Mouse (Mus musculus): Measurements from ENCODE around the gene Xcl1. TPM values are rescaled to one million over a fixed set of nuclear protein-coding genes. Genes with fewer than 3 reads are reported as not detected.

Gene Xcl1
- polyA plus RNA-seq, 1 experiment from 2014 or later = not detected

GRCm38 (mm10) chr1:164960610-164961009, 25.3 kb upstream of the Xcl1 start:
- no peak overlapping the region for H3K9ac ChIP-seq (ENCODE audit: low read depth, low read length)
- no peak overlapping the region for H3K4me2 ChIP-seq (replicated peaks; ENCODE audit: low read depth, low read length)
- no peaks in the 10 kb centered on the region for H3K9me3 ChIP-seq (ENCODE audit: control insufficient read depth, low read length)
- no peak overlapping the region for H3K4me3 ChIP-seq (ENCODE audit: low read depth, low read length)
- no peak for ATAC-seq (ENCODE audit: low FRiP score)
- H3K27me3 ChIP-seq (ENCODE audit: control insufficient read depth, insufficient read depth, low read length) = no peaks in the 10 kb centered on the region
- 45% methylated on average over 2 of the region's 2 CpGs for WGBS
- H3K4me1 ChIP-seq (replicated peaks; ENCODE audit: control insufficient read depth, insufficient read depth, low read length) = no peaks in the 10 kb centered on the region
- DNase-seq (ENCODE audit: low spot score) = no peak
- H3K36me3 ChIP-seq (ENCODE audit: control insufficient read depth, insufficient read depth, low read length) = no peaks in the 10 kb centered on the region
- no peak overlapping the region for H3K27ac ChIP-seq (ENCODE audit: low read depth, low read length)

DNA sequence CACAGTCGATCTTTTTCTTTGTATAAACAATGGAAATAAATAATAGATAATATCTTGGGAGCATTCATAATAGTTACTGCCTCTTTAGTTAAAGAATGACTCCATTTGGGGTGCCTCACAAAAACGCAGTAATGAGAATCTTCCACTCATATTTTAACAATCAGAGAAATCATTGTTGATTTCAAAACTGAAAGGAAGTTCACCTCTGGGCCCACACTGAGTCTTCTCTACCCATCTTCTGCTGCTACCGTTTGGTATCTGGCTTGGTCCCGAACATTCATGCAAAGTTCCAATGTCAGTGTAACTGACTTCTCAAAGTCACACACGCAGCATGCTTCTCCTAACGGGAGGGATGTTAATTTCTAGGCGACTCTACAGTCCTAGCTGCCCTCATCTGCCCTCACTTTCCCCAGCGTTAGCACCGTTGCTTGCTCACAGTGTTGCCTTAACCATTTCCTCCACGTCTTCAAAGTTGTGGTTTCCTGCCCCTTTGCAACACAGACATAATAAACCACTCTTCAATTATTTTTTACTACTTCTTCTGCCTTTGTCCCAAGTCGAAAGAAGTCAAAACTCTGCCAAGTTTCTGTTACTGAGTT, 24.6 kb upstream of the Xcl1 start:
- no peak overlapping the region for H3K4me2 ChIP-seq (replicated peaks; ENCODE audit: low read depth, low read length)
- H3K4me1 ChIP-seq (replicated peaks; ENCODE audit: control insufficient read depth, insufficient read depth, low read length) = no peaks in the 10 kb centered on the region
- ATAC-seq (ENCODE audit: low FRiP score) (no peak), DNase-seq (ENCODE audit: low spot score) (no peak)
- no peak overlapping the region for H3K9ac ChIP-seq (ENCODE audit: low read depth, low read length)
- WGBS = 44% methylated on average over 11 of the region's 11 CpGs
- H3K4me3 ChIP-seq (ENCODE audit: low read depth, low read length) = no peak overlapping the region
- H3K36me3 ChIP-seq (ENCODE audit: control insufficient read depth, insufficient read depth, low read length) = no peaks in the 10 kb centered on the region
- no peaks in the 10 kb centered on the region for H3K27me3 ChIP-seq (ENCODE audit: control insufficient read depth, insufficient read depth, low read length)
- H3K27ac ChIP-seq (ENCODE audit: low read depth, low read length) = no peak overlapping the region
- H3K9me3 ChIP-seq (ENCODE audit: control insufficient read depth, low read length) = no peaks in the 10 kb centered on the region

- Histone ChIP-seq H3K36me3 (ENCODE audit: control insufficient read depth, insufficient read depth, low read length) (no peaks in the 10 kb centered on the region), H3K4me3 (ENCODE audit: low read depth, low read length) (no peak overlapping the region), H3K9ac (ENCODE audit: low read depth, low read length) (no peak overlapping the region), H3K9me3 (ENCODE audit: control insufficient read depth, low read length) (no peaks in the 10 kb centered on the region), H3K27me3 (ENCODE audit: control insufficient read depth, insufficient read depth, low read length) (no peaks in the 10 kb centered on the region), H3K4me2 (replicated peaks; ENCODE audit: low read depth, low read length) (no peak overlapping the region), H3K27ac (ENCODE audit: low read depth, low read length) (no peak overlapping the region), H3K4me1 (replicated peaks; ENCODE audit: control insufficient read depth, insufficient read depth, low read length) (no peaks in the 10 kb centered on the region)
- ATAC-seq (ENCODE audit: low FRiP score) = no peak
- 80% methylated on average over 3 of the region's 3 CpGs for WGBS
- DNase-seq (ENCODE audit: low spot score) = no peak
Observed at GRCm38 (mm10) chr1:164959160-164959559, 23.8 kb upstream of the Xcl1 start.

GRCm38 (mm10) chr1:164957974-164958373, 22.6 kb upstream of the Xcl1 start:
- Histone ChIP-seq H3K27me3 (ENCODE audit: control insufficient read depth, insufficient read depth, low read length) (no peaks in the 10 kb centered on the region), H3K9me3 (ENCODE audit: control insufficient read depth, low read length) (no peaks in the 10 kb centered on the region), H3K4me1 (replicated peaks; ENCODE audit: control insufficient read depth, insufficient read depth, low read length) (no peaks in the 10 kb centered on the region), H3K9ac (ENCODE audit: low read depth, low read length) (no peak overlapping the region), H3K36me3 (ENCODE audit: control insufficient read depth, insufficient read depth, low read length) (no peaks in the 10 kb centered on the region), H3K27ac (ENCODE audit: low read depth, low read length) (no peak overlapping the region), H3K4me3 (ENCODE audit: low read depth, low read length) (no peak overlapping the region), H3K4me2 (replicated peaks; ENCODE audit: low read depth, low read length) (no peak overlapping the region)
- DNase-seq (ENCODE audit: low spot score) (no peak), ATAC-seq (ENCODE audit: low FRiP score) (no peak)
- WGBS = 95% methylated on average over 3 of the region's 3 CpGs

- Histone ChIP-seq H3K4me3 (ENCODE audit: low read depth, low read length) (no peak overlapping the region), H3K36me3 (ENCODE audit: control insufficient read depth, insufficient read depth, low read length) (no peaks in the 10 kb centered on the region), H3K27me3 (ENCODE audit: control insufficient read depth, insufficient read depth, low read length) (no peaks in the 10 kb centered on the region), H3K9me3 (ENCODE audit: control insufficient read depth, low read length) (no peaks in the 10 kb centered on the region), H3K4me1 (replicated peaks; ENCODE audit: control insufficient read depth, insufficient read depth, low read length) (no peaks in the 10 kb centered on the region), H3K4me2 (replicated peaks; ENCODE audit: low read depth, low read length) (no peak overlapping the region), H3K27ac (ENCODE audit: low read depth, low read length) (no peak overlapping the region), H3K9ac (ENCODE audit: low read depth, low read length) (no peak overlapping the region)
- ATAC-seq (ENCODE audit: low FRiP score) = no peak
- no peak for DNase-seq (ENCODE audit: low spot score)
- 82% methylated on average over 3 of the region's 3 CpGs for WGBS
Observed at GRCm38 (mm10) chr1:164956725-164957399, 21.5 kb upstream of the Xcl1 start.

GRCm38 (mm10) chr1:164955452-164956196, 20.3 kb upstream of the Xcl1 start:
- Histone ChIP-seq H3K9ac (ENCODE audit: low read depth, low read length) (no peak overlapping the region), H3K4me1 (replicated peaks; ENCODE audit: control insufficient read depth, insufficient read depth, low read length) (no peaks in the 10 kb centered on the region), H3K4me3 (ENCODE audit: low read depth, low read length) (no peak overlapping the region), H3K9me3 (ENCODE audit: control insufficient read depth, low read length) (no peaks in the 10 kb centered on the region), H3K36me3 (ENCODE audit: control insufficient read depth, insufficient read depth, low read length) (no peaks in the 10 kb centered on the region), H3K4me2 (replicated peaks; ENCODE audit: low read depth, low read length) (no peak overlapping the region), H3K27ac (ENCODE audit: low read depth, low read length) (no peak overlapping the region), H3K27me3 (ENCODE audit: control insufficient read depth, insufficient read depth, low read length) (no peaks in the 10 kb centered on the region)
- no peak for ATAC-seq (ENCODE audit: low FRiP score)
- WGBS = 74% methylated on average over 7 of the region's 7 CpGs
- no peak for DNase-seq (ENCODE audit: low spot score)

- H3K27ac ChIP-seq (ENCODE audit: low read depth, low read length) = no peak overlapping the region
- H3K4me1 ChIP-seq (replicated peaks; ENCODE audit: control insufficient read depth, insufficient read depth, low read length) = no peaks in the 10 kb centered on the region
- DNase-seq (ENCODE audit: low spot score) (no peak), ATAC-seq (ENCODE audit: low FRiP score) (no peak)
- H3K4me2 ChIP-seq (replicated peaks; ENCODE audit: low read depth, low read length) = no peak overlapping the region
- no peaks in the 10 kb centered on the region for H3K9me3 ChIP-seq (ENCODE audit: control insufficient read depth, low read length)
- H3K4me3 ChIP-seq (ENCODE audit: low read depth, low read length) = no peak overlapping the region
- 88% methylated on average over 6 of the region's 6 CpGs for WGBS
- no peaks in the 10 kb centered on the region for H3K27me3 ChIP-seq (ENCODE audit: control insufficient read depth, insufficient read depth, low read length)
- H3K36me3 ChIP-seq (ENCODE audit: control insufficient read depth, insufficient read depth, low read length) = no peaks in the 10 kb centered on the region
- no peak overlapping the region for H3K9ac ChIP-seq (ENCODE audit: low read depth, low read length)
Observed at GRCm38 (mm10) chr1:164953574-164953973, 18.2 kb upstream of the Xcl1 start.

GRCm38 (mm10) chr1:164936060-164936459, 733 bp upstream of the Xcl1 start:
- no peak overlapping the region for H3K9ac ChIP-seq (ENCODE audit: low read depth, low read length)
- no peaks in the 10 kb centered on the region for H3K4me1 ChIP-seq (replicated peaks; ENCODE audit: control insufficient read depth, insufficient read depth, low read length)
- ATAC-seq (ENCODE audit: low FRiP score) (no peak), DNase-seq (ENCODE audit: low spot score) (no peak)
- no peaks in the 10 kb centered on the region for H3K36me3 ChIP-seq (ENCODE audit: control insufficient read depth, insufficient read depth, low read length)
- H3K27ac ChIP-seq (ENCODE audit: low read depth, low read length) = no peak overlapping the region
- H3K4me2 ChIP-seq (replicated peaks; ENCODE audit: low read depth, low read length) = no peak overlapping the region
- 74% methylated on average over 2 of the region's 2 CpGs for whole genome bisulfite sequencing
- no peaks in the 10 kb centered on the region for H3K9me3 ChIP-seq (ENCODE audit: control insufficient read depth, low read length)
- H3K4me3 ChIP-seq (ENCODE audit: low read depth, low read length) = no peak overlapping the region
- no peaks in the 10 kb centered on the region for H3K27me3 ChIP-seq (ENCODE audit: control insufficient read depth, insufficient read depth, low read length)

Data from hindbrain, embryonic 11.5 days (tissue).